Mouse (Mus musculus) c-Kit-positive CD71-positive TER-119-positive erythroid progenitor cells, embryonic 14.5 days (primary cell): ENCODE measurements at regions not wholly inside any gene's neighbourhood (a gene's known extent, or its start where the extent isn't known, plus 50 kb on each side); places are given as distances from the start of the nearest gene placed in this dataset.

Experiments
- DNase-seq: peaks from one replicate; pipeline ENCODE4 v3.0.0-alpha.2; 2013; ENCODE audit warnings: low spot score

DNA sequence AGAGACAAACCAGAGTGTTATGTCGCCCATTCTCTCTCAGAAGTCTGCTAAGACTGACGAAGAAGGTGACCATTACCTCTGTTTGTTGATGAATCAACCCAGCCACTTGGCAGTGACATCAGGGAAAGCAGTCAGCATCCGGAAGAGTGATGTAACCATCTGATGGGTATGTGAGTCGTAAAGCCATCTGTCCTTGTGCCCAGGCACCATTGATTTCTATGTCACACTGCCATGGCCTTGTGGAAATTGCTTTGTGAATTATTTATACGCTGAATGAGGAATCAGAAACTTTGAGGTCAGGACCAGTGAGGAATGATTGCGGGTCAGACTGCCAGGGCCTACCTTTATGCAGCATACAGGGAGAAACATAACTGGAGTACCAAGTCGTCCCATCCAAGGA is 256.2 kb upstream of the Htr2a start:
- DNase-seq: no peak

DNA sequence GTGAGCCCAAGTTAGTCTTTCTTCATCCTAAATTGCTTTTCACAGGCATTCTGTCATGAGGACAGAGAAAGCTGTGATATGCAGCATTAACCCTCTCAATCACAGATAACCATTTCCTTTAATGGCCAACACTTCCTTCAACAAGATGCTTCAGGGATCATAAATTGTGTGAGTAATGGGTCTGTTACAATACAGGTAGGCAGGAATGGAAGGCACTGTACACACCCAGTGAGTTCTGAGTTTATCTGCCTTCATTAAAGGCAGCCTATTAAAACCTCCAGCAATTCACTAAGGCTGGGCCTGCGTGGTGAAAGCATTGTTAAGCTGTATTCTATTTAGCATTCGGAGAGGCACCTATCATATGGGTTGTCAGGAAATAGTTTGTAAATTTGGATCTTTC is 248.2 kb upstream of the Htr2a start:
- DNase-seq: no peak

DNA sequence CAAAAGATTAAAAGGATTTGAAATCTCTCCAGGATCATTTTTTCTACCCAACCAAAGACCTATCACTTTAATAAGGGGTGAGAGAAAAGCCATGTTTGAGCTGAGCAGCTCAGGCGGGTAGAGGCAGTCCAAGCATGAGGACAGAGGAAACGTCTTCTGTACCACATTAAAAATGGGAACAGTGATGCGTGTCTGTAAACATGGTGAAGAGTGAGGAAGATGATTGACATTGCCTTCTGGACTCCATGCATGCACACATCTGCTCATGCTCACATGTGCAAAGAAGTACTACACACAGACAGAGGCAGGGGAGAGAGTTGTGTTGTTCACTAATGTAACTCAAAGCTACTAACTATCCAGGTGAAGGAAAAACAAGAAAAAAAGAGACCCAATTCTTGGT is 243.4 kb upstream of the Htr2a start:
- no peak for DNase-seq

DNA sequence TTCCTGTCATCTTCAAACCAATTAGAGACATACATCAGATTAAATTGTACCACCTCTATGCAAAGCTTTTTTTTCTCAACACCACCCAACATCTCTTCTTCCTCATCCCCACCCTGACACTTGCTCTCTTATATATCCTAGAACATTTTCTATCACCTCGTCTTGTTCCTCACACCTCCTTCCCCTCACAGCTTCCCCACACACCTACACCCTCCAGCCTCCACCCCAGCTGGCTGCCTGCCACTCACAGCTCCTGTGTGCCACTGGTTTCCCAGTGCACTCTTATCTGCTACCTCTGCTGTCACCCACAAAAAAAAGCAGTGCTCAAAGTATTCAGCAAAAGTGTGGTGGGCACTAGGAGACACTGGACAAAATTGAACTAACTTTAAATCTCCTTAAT is 231.2 kb upstream of the Htr2a start:
- no peak for DNase-seq

DNA sequence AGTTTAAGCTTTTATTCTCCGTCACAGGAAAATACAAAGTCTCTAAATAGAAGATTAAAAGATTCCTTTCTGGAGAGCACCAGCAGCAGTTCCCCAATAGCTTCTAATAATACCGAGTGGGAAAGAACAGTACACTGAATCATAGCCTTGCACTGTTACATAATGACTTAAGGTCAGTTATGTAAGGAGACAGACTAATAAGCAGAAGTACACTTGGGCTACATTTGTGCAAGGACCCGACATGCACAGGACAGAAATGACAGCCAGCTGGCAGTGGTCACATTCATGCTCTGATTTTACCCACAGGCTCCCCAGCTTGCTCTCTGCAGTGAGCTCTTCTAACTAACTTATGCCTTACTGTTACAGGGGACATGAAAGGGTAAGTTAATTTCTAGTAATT is 212.4 kb upstream of the Htr2a start:
- DNase-seq: no peak

DNA sequence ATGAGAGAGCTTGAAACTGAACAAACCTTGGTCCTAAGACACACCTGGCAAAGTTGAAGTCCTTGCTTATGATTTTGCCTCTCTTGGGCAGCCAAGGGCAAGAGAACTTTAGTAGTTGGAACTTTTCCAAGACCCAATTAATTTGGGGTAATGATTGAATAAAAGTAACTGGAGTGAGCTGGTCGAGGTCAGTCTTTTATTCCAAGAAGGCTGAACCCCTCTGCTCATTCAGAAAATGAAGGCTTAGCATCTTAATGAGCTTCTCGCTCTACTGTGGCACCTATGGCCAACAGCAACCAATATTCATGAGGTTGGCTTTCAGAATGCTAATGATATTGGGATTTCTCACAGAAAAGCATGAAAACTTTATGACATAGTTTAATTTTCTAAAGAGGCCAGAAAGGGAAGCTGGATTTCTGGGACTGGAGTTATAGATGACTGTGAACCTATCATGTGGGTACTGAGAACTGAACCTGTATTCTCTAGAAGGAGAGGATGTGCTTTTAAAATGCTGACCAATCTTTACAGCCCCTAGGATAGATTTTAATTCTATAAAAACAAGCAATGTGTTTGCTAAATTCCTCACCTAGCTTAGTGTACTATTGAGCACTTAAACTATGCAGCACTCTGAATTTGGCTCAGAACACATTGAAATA is 176.5 kb upstream of the Htr2a start:
- no peak for DNase-seq

DNA sequence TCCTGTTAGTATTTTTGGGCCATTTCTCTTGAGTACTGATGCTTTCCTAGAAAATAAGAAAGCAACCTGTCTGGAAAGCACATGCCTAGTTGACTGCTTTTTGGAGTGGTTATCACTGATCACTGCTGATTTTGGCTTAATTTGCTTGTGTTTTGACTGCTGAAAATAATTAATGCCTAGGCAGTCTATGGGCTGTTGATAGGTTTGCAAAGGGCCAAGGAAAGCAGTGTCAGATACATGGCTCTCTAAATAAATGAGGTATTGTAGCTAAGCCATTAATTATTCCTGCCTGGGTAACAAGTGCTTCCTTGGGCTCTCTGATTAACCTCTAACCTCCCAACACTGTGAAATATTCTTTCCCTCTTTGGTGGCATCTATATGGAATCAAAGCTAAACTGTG is 145.1 kb upstream of the Htr2a start:
- no peak for DNase-seq

DNA sequence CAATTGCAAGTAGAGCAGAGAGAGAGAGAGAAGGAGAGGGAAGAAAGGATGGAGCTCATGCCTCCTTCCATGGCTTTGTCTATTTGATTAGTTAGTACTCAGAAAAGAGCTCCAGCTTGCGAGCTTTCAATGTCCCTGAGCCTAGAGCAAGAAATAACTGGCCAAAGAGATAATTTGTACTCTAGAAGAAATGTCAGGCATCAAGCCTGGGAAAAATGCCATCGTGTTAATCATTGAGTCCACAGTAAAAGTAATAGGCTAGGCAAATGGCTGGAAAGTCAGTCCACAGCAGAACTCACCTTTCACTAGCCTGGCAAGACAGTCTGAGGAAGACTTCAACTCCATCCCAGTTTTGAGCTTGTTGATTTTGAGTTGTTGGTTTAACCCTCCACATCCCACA is 129.1 kb upstream of the Htr2a start:
- DNase-seq: no peak

DNA sequence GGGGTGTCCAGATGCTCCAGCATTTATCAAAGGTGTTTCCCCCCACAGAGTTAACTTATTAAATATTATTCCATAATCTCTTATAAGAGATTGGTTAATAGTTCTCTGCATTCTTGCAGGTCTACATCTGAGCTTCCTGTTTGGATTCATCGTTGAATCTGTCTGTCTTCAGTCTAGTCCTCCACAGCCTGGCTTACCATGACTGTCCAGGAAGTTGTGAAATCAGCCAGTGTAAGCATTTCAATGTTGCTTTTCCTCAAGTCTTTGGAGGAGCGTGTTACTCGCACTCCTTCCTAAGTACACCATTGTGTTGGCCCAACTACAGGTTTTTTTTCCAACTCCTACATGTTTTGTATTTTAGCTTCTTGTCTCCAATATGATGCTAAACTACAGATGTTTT is 124.2 kb upstream of the Htr2a start:
- DNase-seq: no peak

DNA sequence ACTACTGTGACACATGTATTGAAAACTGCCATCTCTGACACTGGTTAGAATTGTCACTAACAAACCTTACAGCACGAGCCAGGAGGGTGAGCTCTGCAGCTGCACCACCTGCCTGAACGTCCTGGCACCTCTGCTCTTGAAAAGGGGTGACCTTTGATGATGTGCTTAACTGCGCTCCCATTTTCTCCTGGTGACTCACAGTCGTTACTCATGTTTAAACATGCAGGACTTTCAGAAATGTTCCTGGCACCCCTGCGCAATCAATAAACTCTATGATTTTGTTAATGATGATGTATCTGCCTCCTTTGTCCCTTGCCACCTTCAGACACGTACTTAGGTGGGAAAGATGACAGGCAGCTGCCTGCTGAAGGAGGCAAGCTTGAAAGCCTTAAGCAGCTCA is 121.1 kb upstream of the Htr2a start:
- no peak for DNase-seq

DNA sequence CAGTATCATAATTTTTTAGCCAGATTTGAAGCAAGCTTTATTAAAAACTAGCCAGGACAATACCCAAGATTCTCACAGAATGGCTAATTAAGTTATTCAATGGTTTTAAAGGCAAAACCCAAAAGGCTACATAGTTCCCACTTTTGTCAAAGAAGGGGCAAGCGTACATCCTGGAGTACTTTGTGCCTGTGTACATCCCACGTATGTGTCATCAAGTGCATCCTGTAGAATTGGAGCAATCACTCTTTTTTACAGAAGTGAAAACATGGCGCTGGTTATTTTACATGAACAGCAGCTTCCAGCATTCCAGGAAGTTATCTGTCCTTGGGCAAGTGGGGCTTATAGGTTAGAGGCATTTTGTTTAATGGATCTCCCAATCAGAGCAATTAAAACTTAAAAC is 119.0 kb upstream of the Htr2a start:
- no peak for DNase-seq

DNA sequence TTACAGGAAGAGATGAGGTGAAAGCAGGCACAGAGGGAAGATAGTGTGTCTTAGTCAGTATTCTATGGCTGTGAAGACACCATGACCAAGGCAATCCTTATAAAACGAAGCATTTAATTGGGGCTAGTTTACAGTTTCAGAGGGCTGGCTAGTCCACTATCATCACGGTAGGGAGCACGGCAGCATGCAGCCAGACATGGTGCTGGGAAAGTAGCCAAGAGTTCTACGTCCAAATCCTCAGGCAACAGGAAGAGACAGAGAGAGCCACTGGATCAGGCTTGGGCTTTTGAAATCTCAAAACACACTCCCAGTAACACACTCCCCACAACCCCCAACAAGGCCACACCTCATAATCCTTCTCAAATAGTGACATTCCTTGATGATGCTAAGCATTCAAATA is 113.4 kb upstream of the Htr2a start:
- no peak for DNase-seq

DNA sequence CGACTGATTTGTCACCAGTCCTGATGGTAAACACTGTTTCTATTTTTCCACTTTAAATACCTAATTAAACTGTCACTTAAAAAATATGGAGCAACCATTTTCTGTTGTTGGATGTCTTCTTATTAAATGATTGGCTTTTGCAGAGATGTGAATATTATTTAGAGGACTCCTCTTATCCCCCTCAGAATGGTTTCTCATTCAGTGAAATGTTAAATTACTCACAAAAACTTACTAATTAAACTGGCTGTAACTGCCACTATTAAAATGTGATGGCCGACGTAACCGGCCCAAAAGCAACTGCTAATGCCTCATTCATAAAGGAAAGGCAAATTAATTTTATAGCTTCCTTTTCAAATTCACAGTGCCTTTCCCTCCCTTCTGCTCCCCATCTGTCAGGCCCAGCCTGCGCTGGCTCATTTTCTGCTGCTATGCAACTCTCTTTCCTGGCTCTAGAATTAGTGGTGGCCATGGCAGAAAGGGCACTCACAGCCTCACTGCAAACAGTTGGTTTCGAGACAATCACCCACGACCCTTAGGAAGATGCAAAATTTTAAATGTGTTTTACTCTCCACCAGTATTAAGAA is 111.2 kb upstream of the Htr2a start:
- DNase-seq: no peak

DNA sequence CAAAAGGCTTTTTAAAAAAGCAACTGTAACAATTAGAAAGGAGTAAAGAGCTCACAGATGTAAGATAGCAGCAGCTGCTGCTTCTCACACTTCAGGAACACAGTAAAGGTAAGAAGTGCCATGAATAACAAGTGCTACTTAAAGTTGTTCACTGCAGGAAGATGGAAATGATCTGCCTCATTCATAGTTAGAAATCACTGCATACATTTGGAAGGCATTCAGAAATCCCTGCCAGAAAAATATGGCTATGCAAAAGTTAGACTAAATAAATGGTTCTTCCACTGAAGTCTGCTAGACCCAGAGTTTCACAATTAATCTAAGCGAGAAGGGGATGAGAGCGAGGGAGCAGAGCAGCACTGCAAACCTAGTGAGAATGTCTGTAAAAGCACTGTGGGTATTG is 102.5 kb upstream of the Htr2a start:
- DNase-seq: no peak

DNA sequence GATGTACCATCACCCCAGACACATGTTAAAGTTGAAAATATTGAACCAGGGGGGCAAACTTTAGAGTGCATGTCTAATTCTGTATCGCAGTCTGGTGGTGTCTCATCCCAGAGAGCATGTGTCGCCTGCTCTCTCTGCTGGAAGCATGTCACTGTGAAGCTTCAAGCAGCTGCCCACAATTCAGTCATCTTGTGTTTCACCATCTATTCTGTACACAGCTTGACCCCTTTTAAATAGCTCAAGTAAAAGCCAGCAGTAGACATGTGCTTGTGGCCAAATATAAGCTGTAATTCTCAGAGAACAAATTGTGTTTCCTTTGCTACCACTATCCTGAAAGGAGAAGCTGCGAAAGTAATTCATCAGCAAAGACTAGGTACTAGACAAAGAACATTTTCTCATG is 96.6 kb upstream of the Htr2a start:
- no peak for DNase-seq

DNA sequence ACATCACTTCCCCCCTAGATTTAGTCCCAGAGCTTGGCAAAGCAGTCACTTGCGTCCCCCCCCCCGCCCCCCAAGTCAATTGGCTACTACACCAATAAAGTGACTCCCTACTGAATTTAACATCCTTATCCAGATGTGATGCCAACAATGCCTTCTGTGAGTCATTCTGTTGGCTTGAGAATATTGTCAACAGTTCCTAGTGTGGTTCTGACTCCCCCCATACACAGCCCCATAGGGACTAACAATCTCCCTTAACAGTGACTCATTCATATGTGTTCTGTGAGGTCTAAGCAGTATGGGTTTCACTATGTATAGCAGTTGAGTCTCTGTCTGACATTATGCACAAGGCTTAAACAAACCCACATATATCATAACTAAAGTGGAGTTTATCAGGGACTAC is 89.5 kb upstream of the Htr2a start:
- no peak for DNase-seq

DNA sequence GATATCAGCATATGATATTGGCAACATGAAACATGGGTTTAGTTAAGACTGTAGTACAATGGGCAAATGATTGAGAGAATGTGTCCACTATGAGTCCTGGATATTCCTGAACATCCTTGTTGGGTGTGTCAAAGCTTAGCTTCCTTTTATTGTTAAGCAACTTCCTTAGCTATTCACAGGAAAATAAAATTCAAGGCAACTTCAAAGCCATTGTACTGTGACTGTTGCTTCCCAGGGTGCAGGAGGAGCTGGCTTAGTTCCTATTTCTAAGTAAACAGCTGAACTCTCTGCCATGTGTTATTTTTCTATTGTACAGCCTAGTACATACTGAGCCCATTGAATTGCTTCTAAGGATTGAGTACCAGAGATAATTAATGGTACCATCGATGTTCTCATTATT is 87.0 kb upstream of the Htr2a start:
- no peak for DNase-seq

DNA sequence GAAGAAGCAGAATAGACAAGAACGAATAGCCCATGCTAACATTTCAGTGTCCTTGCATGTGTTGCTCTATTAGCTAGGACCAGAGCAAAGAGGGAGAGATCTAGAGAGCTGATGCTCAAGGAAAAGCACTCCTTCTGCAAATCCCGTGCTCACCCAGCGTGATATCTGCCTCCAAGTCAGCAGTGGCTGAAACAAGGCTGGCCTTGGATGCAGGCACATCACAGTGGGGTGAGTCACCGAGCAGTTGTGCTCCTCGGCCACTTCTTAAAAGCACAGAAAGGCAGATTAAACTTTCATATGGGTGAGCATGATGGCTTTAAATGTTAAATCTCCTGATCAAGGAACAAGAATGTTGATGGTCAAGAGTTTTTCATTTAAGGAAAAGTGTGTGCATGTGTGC is 82.3 kb upstream of the Htr2a start:
- no peak for DNase-seq
